Mouse (Mus musculus) kidney, adult 2 months (tissue): Measurements from ENCODE around the gene Cep350.

Experiments used
- CTCF ChIP-seq: fragments of 200-500 bp; conservative IDR thresholded peaks from 2 replicates; pipeline ENCODE4 v1.5.1; 2011; ENCODE audit warnings: low read depth, mild to moderate bottlenecking, control low read depth, low read length, moderate library complexity, mixed read lengths; ENCODE audit not compliant: insufficient read depth, insufficient read length
- POLR2A ChIP-seq: fragments of 200-500 bp; IDR thresholded peaks from one replicate; pipeline ENCODE4 v1.6.1; 2011; ENCODE audit warnings: low read depth, low read length, control low read depth

DNA sequence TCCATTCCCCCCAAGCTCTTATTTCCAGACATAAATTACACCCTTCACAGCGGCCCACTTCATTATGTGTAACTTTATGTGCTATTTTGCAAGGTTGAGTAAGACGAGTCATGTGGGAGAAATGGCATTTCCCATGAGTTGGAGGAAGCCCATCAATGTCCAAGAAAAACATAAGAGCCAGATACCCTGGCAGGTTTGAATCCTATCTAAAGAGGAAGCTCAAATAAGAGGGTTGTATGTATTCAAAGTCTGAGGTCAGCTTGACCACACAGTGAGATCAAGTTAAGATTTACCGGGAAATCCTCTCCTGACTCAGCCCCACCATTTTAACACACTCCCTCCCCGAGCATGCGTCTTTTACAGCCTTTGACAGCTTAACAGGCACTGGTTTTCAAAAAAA, 128.8 kb downstream of the Cep350 start:
- TF ChIP-seq CTCF = no peak
- TF ChIP-seq POLR2A = no peak
